Mouse (Mus musculus) cortical plate, adult 2 months (tissue): Measurements from ENCODE around the gene Igfbp5.

Experiments used
- CTCF ChIP-seq: fragments of 200-500 bp; IDR thresholded peaks from 2 replicates; pipeline ENCODE4 v1.5.1; 2011; ENCODE audit warnings: mild to moderate bottlenecking, control low read depth, low read length; ENCODE audit not compliant: insufficient read depth; ENCODE audit errors: extremely low read depth
- POLR2A ChIP-seq: fragments of 200-500 bp; IDR thresholded peaks from 2 replicates; pipeline ENCODE4 v1.6.1; 2011; ENCODE audit warnings: mild to moderate bottlenecking, low read length, control low read depth; ENCODE audit not compliant: insufficient read depth; ENCODE audit errors: extremely low read depth

- TF ChIP-seq CTCF (no peak), POLR2A (no peak)
Observed at GRCm38 (mm10) chr1:72828843-72829242, 45.8 kb downstream of the Igfbp5 start.
